26 mouse cellular contexts compared by ENCODE assay signal in the genomic region with DNA sequence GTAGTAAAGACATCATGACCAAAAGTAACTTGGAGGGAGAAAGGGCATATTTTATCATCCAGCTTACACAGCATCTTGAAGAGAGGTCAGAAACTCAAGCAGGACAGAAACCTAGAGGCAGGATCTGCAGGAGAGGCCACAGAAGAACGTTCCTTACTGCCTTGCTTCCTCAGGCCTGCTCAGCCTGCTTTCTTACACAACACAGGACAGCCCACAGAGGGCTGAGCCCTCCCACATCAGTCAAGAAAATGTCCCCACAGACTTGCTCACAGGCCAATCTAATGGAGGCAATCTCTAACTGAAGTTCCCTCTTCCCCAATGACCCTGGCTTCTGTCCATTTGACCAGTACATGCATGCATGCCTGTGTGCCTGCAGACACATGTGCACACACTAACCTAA. TPM values are rescaled to one million over a fixed set of nuclear protein-coding genes. Genes with fewer than 3 reads are reported as not detected.
"Had no signal": no experiment of that assay in that cellular context is flagged by ENCODE, and none has a peak within 500 bp of the region (broad histone marks: within the 10 kb centered on the region; RNA-seq: fewer than 3 reads in every experiment).

No protein-coding gene starts in this region.

- H3K4me3 ChIP-seq: layer of hippocampus, adult 2 months; limb, embryonic 10.5 days; limb, embryonic 13.5 days; liver, embryonic 12.5 days; liver, embryonic 15.5 days; lung, embryonic 15.5 days; myocyte; neural tube, embryonic 13.5 days; stomach, embryonic 15.5 days had no signal

- H3K9ac ChIP-seq: limb, embryonic 13.5 days; liver, embryonic 12.5 days; liver, embryonic 15.5 days; lung, embryonic 15.5 days; neural tube, embryonic 13.5 days; stomach, embryonic 15.5 days had no signal

- H3K27me3 ChIP-seq: limb, embryonic 13.5 days; liver, embryonic 12.5 days; liver, embryonic 15.5 days; lung, embryonic 15.5 days; neural tube, embryonic 13.5 days; stomach, embryonic 15.5 days had no signal

- H3K36me3 ChIP-seq: limb, embryonic 10.5 days; limb, embryonic 13.5 days; liver, embryonic 12.5 days; liver, embryonic 15.5 days; lung, embryonic 15.5 days; neural tube, embryonic 13.5 days; stomach, embryonic 15.5 days had no signal

- ATAC-seq: liver, embryonic 12.5 days had no signal

- H3K27ac ChIP-seq: kidney, postnatal 0 days; layer of hippocampus, adult 2 months; limb, embryonic 10.5 days; limb, embryonic 13.5 days; liver, embryonic 12.5 days; liver, embryonic 15.5 days; lung, embryonic 15.5 days; macrophage; neural tube, embryonic 13.5 days; stomach, embryonic 15.5 days had no signal

- H3K4me1 ChIP-seq: neural tube, embryonic 13.5 days had no signal

- H3K4me2 ChIP-seq: limb, embryonic 13.5 days; liver, embryonic 12.5 days; liver, embryonic 15.5 days; lung, embryonic 15.5 days; midbrain, embryonic 11.5 days; neural tube, embryonic 13.5 days; stomach, embryonic 15.5 days had no signal

- H3K9me3 ChIP-seq: limb, embryonic 10.5 days; limb, embryonic 13.5 days; liver, embryonic 12.5 days; liver, embryonic 15.5 days; lung, embryonic 15.5 days; neural tube, embryonic 13.5 days; stomach, embryonic 15.5 days had no signal

- DNase-seq: kidney, adult 18-20 months; kidney, adult 9 months; kidney, postnatal 25 days; layer of hippocampus, adult 9-11 months; liver; lung, adult 18-20 months; lung, postnatal 14 days; midbrain, embryonic 14.5 days; retina, postnatal 1 day; right cerebral cortex, postnatal 25 days; spleen, adult 18-20 months; thymus, postnatal 4 days had no signal

RNA-seq across cellular contexts. Expression of a gene that starts 1.4 kb away (rescaled TPM):
- total RNA-seq: layer of hippocampus, adult 2 months; left cerebral cortex, adult 18-20 months; left cerebral cortex, postnatal 14 days had no signal
- polyA plus RNA-seq: macrophage had no signal
